Mouse (Mus musculus): ENCODE measurements around the gene Cyp4f15.

GRCm38 (mm10) chr17:32690959-32691358, 5.5 kb downstream of the Cyp4f15 start:
- no peak for TF ChIP-seq CTCF (IDR thresholded peaks at IDR 0.05; ENCODE audit: low read depth, low read length)
- TF ChIP-seq TAL1 (conservative IDR thresholded peaks at IDR 0.05; ENCODE audit: low read depth, low read length): no peak
- no peak for TF ChIP-seq GATA1 (IDR thresholded peaks at IDR 0.05; ENCODE audit: borderline replicate concordance, low read length)

Measured in G1E (cell line).